Mouse (Mus musculus): Measurements from ENCODE around the gene Babam1. TPM values are rescaled to one million over a fixed set of nuclear protein-coding genes. Genes with fewer than 3 reads are reported as not detected.
"Not testable (repeated sequence)": the region's sequence is repeated elsewhere in the genome, so short reads cannot be mapped to it uniquely, and the experiment has no call there.

Babam1 gene
- polyA plus RNA-seq, 2 experiments, result 50.6 to 53.6 TPM

DNA sequence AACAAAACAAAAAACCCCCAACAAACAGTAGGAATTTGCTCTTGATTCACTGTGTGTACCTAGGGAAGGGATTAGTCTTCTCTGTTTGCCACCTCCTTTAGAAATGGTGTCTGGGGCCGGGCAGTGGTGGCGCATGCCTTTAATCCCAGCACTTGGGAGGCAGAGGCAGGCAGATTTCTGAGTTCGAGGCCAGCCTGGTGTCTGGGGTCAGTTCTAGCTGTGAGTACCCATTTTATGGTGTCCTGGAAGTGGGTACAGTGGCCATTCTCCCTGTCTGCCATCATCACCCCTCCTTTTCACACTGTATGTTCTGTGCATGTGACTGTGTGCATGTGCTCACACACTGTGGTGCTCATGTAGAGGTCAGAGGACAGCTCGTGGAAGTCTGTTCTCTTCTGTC lies 11.6 kb downstream of the Babam1 start:
- no peaks in the 10 kb centered on the region for H3K27me3 ChIP-seq (ENCODE audit: control insufficient read depth, insufficient read depth, low read length)
- TF ChIP-seq EP300 (IDR thresholded peaks at IDR 0.05; ENCODE audit: low read depth) (no peak), CTCF (IDR thresholded peaks at IDR 0.05; ENCODE audit: low read depth) (no peak)
- H3K27ac ChIP-seq, result no peak overlapping the region
- peaks cover 8 to 15% of the 10 kb centered on the region in 2 experiments for H3K4me1 ChIP-seq (replicated peaks; ENCODE audit: control insufficient read depth in 2 of 2, insufficient read depth in 2 of 2, low read length in 1 of 2)
- no peak overlapping the region for H3K4me2 ChIP-seq (ENCODE audit: low read depth)
- H3K9me3 ChIP-seq (ENCODE audit: control insufficient read depth, low read length), result no peaks in the 10 kb centered on the region
- 91% methylated on average over 4 of the region's 4 CpGs for WGBS (ENCODE audit: insufficient replicate concordance)
- H3K9ac ChIP-seq (replicated peaks), result no peak overlapping the region
- H3K36me3 ChIP-seq (replicated peaks; ENCODE audit: control insufficient read depth, insufficient read depth, low read depth), result peaks cover 29% of the 10 kb centered on the region
- ATAC-seq (ENCODE audit: insufficient read depth) (no peak), DNase-seq (ENCODE audit: low read depth in 3 of 3, low spot score in 3 of 3) (no peak)
- no peak overlapping the region for H3K4me3 ChIP-seq (ENCODE audit: insufficient read depth in 1 of 2, low read depth in 2 of 2, low read length in 2 of 2)

DNA sequence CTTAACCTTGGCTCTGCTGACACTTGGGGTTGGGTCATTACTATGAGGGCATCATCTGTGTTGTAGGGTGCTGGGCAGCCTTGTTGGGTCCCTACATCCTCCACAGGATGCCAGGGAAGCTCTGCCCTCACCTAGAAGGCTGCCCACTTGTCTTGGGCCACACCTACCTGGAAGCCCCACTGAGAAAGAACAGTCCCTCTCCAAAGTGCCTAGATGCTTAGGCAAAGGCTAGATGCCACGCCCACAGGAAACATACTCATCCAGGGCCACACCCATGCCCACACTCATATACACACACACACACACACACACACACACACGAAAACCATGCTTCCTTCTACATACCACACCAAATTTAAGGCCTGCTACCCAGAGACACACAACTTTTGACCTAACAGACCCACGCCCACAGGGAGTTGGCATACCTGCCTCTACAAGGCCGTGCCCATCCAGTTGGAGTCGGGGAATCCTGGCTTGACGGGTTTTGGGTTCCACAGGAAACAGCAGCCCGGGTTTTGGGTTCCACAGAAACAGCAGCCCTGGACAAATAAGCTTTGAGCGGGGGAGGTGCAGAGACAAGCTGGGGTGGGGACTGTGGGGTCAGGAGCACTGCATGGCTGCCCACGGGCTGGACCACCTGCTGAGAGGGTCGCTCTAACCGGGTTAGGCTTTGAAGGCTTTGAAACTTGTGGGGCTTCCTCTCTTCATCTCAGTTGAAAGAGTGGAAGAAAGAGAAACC lies 15.0 kb downstream of the Babam1 start:
- H3K9ac ChIP-seq (replicated peaks), result no peak overlapping the region
- WGBS (ENCODE audit: insufficient replicate concordance), result 36% methylated on average over 11 of the region's 11 CpGs
- no peaks in the 10 kb centered on the region for H3K9me3 ChIP-seq (ENCODE audit: control insufficient read depth, low read length)
- DNase-seq (ENCODE audit: low read depth in 3 of 3, low spot score in 3 of 3), result no peak
- H3K4me2 ChIP-seq (ENCODE audit: low read depth), result no peak overlapping the region
- peaks cover 0 to 6% of the 10 kb centered on the region in 2 experiments; a peak in 2 of 4 replicates for H3K4me1 ChIP-seq (replicated peaks; ENCODE audit: control insufficient read depth in 2 of 2, insufficient read depth in 2 of 2, low read length in 1 of 2)
- ATAC-seq (ENCODE audit: insufficient read depth), result 0 out of 2 replicates have a peak, but pooled peaks have one; percentile 10
- H3K36me3 ChIP-seq (replicated peaks; ENCODE audit: control insufficient read depth, insufficient read depth, low read depth), result peaks cover 29% of the 10 kb centered on the region
- no peak overlapping the region for H3K27ac ChIP-seq
- H3K27me3 ChIP-seq (ENCODE audit: control insufficient read depth, insufficient read depth, low read length), result no peaks in the 10 kb centered on the region
- no peak for TF ChIP-seq EP300 (IDR thresholded peaks at IDR 0.05; ENCODE audit: low read depth)
- TF ChIP-seq CTCF (IDR thresholded peaks at IDR 0.05; ENCODE audit: low read depth), result no peak
- no peak overlapping the region for H3K4me3 ChIP-seq (ENCODE audit: insufficient read depth in 1 of 2, low read depth in 2 of 2, low read length in 2 of 2)

DNA sequence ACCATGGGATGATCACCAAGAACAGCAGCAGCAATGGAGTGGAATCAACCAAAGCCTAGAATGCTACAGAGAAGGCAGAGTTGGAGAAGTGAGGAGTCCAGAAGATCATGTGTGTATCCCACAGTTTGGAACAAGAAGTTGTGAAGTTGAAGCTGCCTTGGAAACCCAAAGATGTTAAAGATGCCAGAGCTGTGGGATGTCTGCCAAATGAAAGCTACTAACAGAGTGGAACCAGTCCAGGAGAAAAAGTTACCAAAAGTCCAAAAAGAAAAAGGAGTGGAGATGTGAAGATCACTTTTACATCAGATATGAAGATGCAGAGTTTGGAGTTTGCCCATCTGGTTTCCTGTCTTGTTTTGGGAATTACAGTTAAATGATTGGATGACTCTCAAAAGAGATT lies 25.5 kb downstream of the Babam1 start:
- no peak for TF ChIP-seq CTCF (IDR thresholded peaks at IDR 0.05; ENCODE audit: low read depth)
- TF ChIP-seq EP300 (IDR thresholded peaks at IDR 0.05; ENCODE audit: low read depth), result no peak
- H3K4me1 ChIP-seq (replicated peaks; ENCODE audit: control insufficient read depth in 2 of 2, insufficient read depth in 2 of 2, low read length in 1 of 2), result no peaks in the 10 kb centered on the region
- no peak overlapping the region for H3K27ac ChIP-seq
- no peaks in the 10 kb centered on the region for H3K9me3 ChIP-seq (ENCODE audit: control insufficient read depth, low read length)
- no peak overlapping the region for H3K9ac ChIP-seq (replicated peaks)
- H3K36me3 ChIP-seq (replicated peaks; ENCODE audit: control insufficient read depth, insufficient read depth, low read depth), result no peaks in the 10 kb centered on the region
- no peak overlapping the region for H3K4me2 ChIP-seq (ENCODE audit: low read depth)
- DNase-seq (ENCODE audit: low read depth in 3 of 3, low spot score in 3 of 3) (no peak), ATAC-seq (ENCODE audit: insufficient read depth) (no peak)
- H3K4me3 ChIP-seq (ENCODE audit: insufficient read depth in 1 of 2, low read depth in 2 of 2, low read length in 2 of 2), result no peak overlapping the region
- no peaks in the 10 kb centered on the region for H3K27me3 ChIP-seq (ENCODE audit: control insufficient read depth, insufficient read depth, low read length)

- H3K36me3 ChIP-seq (replicated peaks; ENCODE audit: control insufficient read depth, insufficient read depth, low read depth); H3K9ac ChIP-seq (replicated peaks); H3K4me3 ChIP-seq (ENCODE audit: insufficient read depth in 1 of 2, low read depth in 2 of 2, low read length in 2 of 2); H3K27ac ChIP-seq; H3K4me2 ChIP-seq (ENCODE audit: low read depth); ATAC-seq (ENCODE audit: insufficient read depth); H3K4me1 ChIP-seq (replicated peaks; ENCODE audit: control insufficient read depth in 2 of 2, insufficient read depth in 2 of 2, low read length in 1 of 2); H3K27me3 ChIP-seq (ENCODE audit: control insufficient read depth, insufficient read depth, low read length); H3K9me3 ChIP-seq (ENCODE audit: control insufficient read depth, low read length); DNase-seq (ENCODE audit: low read depth in 3 of 3, low spot score in 3 of 3): not testable (repeated sequence)
- WGBS (ENCODE audit: insufficient replicate concordance), result 49% methylated on average over 1 of the region's 1 CpGs
Measured at GRCm38 (mm10) chr8:71432935-71433334, 36.3 kb downstream of the Babam1 start.

- Histone ChIP-seq H3K36me3 (replicated peaks; ENCODE audit: control insufficient read depth, insufficient read depth, low read depth) (no peaks in the 10 kb centered on the region), H3K4me1 (replicated peaks; ENCODE audit: control insufficient read depth in 2 of 2, insufficient read depth in 2 of 2, low read length in 1 of 2) (no peaks in the 10 kb centered on the region), H3K9ac (replicated peaks) (no peak overlapping the region), H3K27ac (no peak overlapping the region), H3K27me3 (ENCODE audit: control insufficient read depth, insufficient read depth, low read length) (no peaks in the 10 kb centered on the region), H3K4me2 (ENCODE audit: low read depth) (no peak overlapping the region), H3K4me3 (ENCODE audit: insufficient read depth in 1 of 2, low read depth in 2 of 2, low read length in 2 of 2) (no peak overlapping the region), H3K9me3 (ENCODE audit: control insufficient read depth, low read length) (no peaks in the 10 kb centered on the region)
- ATAC-seq (ENCODE audit: insufficient read depth), result no peak
- no peak for DNase-seq (ENCODE audit: low read depth in 3 of 3, low spot score in 3 of 3)
- WGBS (ENCODE audit: insufficient replicate concordance), result 40% methylated on average over 3 of the region's 3 CpGs
- TF ChIP-seq CTCF (IDR thresholded peaks at IDR 0.05; ENCODE audit: low read depth) (no peak), EP300 (IDR thresholded peaks at IDR 0.05; ENCODE audit: low read depth) (no peak)
Measured at GRCm38 (mm10) chr8:71437041-71437440, 40.4 kb downstream of the Babam1 start.
